Mouse (Mus musculus) adrenal gland, adult (tissue): ENCODE results near the gene Lect2.

Experiments used
- DNase-seq, 2 experiments: peaks; one replicate each; pipeline ENCODE4 v3.0.0; 2022 to 2023; ENCODE audit warnings: low spot score in 1 of 2; ENCODE audit not compliant: inconsistent age in 2 of 2

Gene Lect2

DNA sequence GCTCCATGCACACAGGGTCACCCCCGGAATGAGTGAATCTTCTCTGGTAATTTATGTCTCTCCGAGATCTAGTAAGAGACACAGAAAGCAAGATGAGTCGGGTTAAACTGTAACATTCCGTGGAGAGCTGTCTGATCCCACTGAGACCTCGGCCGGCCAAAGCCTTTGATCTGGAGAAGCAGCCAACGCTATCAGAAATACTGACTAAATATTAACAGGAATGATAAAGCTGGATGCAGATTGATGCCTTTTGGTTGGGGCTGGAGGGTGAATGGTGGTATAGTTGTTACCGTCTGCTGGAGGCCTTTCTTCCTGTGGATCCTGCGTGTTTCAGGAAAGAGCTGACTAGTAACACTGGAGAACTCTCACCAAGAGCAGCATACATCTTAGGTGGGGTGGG lies at the start of gene Lect2:
TSS of gene Lect2 (minus strand) at position 102 of the 400 bp plus-strand sequence.
- DNase-seq = peak in 1 of 2 experiments; percentile 6

DNA sequence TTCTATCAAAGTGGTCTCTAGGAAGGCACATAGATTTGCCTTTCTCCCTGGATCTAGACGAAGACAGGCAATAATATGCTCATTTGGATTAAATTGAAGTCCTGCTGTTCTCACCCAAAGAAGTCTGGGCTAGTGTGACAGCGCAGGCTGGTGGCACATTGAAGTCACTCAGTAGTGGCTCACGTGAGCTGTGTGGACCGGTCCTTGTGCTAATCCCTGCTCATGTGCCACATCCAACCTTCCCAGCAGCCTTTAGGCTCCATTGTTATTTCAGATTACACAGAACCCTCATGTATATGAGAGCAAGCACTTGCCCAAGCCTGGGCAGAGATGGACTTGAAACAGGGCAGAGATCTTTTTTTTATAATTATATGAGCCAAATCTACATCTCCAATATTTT lies 49.0 kb upstream of the Lect2 start:
- DNase-seq = no peak

- no peak for DNase-seq
Observed at GRCm38 (mm10) chr13:56595246-56595645, 46.9 kb upstream of the Lect2 start.

DNA sequence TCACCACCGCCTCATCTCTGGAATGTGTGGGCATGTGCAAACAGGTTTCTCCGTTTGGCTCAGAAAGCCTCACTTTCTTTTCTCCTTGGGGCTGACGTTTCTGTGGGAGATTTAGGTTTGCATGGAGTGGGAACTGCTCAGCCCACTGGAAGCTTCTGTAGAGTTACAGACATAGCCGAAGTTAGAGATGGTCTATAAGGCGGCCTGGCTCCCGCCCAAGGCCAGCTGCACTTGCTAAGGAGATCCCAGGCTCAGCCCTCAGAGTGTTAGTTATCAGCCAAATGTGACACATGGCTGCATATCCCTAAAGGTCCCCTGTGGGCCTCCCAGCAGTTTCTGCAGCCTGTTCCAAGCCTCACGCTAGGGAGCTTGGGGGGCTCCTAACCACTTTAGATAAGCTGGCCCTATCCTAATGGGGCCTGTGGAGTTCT lies 45.7 kb upstream of the Lect2 start:
- no peak for DNase-seq

DNA sequence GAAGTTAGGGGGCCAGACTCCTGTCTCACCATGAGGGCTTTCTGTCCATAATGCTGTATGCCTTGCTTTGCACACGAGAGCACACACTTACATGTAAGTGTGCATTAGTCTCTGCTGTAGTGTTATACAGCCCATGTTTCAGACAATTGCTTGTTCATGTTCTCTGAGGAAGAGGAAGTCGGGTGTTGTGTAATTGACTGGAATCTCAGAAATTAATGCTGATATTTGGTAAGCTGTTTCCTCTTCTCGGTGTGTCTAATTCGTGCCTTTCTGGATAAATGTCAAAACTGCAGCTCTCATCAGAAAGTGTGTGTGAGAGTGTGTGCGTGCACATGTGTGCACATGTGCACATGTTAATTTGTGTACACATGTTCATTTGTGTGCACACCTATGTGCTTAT lies 44.9 kb upstream of the Lect2 start:
- DNase-seq = peak in 1 of 2 experiments; percentile 23

GRCm38 (mm10) chr13:56591939-56592338 lies 43.6 kb upstream of the Lect2 start:
- DNase-seq = peak in 1 of 2 experiments; percentile 59

GRCm38 (mm10) chr13:56591191-56591590 lies 42.9 kb upstream of the Lect2 start:
- DNase-seq = peak; percentile 90 to 94

DNA sequence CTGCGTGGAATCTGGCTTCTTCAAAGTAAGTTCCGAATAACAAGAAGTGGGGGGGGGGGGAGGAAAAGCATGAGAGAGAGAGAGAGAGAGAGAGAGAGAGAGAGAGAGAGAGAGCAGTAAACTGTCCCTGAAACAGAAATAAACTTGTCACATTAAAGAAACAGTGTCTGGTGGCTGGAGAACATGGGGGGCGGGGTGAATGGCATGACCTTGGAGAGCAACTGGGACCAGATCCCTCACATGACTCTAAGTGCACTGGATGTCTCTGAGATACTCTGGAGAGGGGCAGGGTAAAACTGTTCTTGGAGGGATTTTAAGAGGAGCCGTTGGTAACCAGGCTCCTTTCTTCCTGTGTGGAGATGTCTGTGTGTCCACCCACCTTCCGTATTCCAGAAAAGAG lies 41.9 kb upstream of the Lect2 start:
- DNase-seq = peak; percentile 73 to 79

DNA sequence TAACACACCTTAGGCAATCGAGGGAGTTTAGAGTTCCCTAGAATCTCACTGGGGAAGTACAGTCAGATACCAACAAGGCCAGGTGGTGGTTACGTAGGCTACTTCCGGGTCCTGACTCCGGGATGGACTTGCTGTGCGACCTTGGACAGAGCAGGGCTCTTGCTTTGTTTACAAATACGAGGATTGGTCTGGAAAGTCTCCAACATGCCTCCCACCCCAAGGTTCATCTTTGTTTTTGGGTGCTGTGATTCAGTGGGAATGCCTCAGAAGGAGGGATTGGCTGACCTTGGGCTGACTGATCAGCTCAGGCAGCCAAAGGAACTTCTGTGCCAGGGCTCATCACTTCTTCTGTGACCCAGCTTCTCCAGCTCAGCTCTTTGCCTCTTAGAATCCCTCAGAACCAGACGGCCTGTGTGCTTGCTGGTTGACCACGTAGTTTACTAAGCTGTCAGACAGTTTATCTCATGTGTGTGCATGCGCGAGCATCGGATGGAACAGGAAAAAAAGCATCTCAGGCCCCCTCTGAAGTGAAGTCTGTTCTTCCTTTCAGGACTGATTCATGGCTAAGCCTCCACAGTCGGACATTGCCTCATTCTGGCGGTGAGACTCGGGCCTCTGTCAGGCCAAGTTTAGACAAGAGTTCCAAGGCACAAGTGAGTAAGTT lies 40.3 kb upstream of the Lect2 start:
- peak; percentile 87 to 95 for DNase-seq

GRCm38 (mm10) chr13:56586046-56586445 lies 37.7 kb upstream of the Lect2 start:
- DNase-seq = peak in 1 of 2 experiments; percentile 68

- DNase-seq = peak in 1 of 2 experiments; percentile 71
Observed at GRCm38 (mm10) chr13:56582720-56583119, 34.4 kb upstream of the Lect2 start.

- DNase-seq = peak; percentile 48 to 56
Observed at GRCm38 (mm10) chr13:56581961-56582434, 33.7 kb upstream of the Lect2 start.

- DNase-seq = no peak
Observed at GRCm38 (mm10) chr13:56581512-56581911, 33.2 kb upstream of the Lect2 start.

DNA sequence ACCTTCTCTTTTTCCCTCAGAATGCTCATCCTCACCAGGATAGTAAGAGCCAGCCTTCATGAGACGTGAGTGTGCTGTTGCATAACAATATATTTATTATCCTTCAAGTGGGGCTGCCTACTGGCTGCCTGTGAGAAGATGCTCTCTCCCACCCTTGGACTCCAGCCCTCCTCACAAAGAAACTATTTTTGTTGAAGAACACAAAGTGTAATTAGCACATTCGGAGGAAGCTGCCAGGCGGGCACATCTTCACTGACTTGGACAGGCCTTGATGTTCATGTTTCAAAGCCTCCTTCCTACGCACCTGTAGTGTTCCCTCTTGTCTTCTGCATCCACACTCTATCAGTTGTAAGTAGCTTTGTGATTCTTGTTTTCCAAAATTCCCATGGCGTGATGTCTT lies 32.1 kb upstream of the Lect2 start:
- DNase-seq = no peak

DNA sequence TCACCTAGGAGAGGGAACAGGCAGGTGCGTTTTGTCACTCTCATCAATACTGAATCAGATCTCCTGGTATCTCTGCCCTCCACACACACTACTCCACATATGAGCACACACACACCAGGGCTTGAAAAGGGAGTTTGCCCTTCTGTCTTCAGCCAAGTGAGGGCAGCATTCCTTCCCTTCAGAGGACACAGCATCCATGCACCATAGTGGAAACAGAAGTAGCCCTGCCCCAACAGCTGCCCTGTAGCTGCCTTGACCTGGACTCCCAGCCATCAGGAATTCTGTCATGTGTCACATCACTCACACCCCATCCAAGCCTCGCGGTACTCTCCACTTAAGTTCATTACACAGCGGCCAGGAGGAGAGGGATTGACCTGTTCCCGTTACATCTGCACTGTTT lies 29.8 kb upstream of the Lect2 start:
- peak; percentile 58 to 74 for DNase-seq

GRCm38 (mm10) chr13:56575701-56576321 lies 27.5 kb upstream of the Lect2 start:
- peak; percentile 85 to 95 for DNase-seq

DNA sequence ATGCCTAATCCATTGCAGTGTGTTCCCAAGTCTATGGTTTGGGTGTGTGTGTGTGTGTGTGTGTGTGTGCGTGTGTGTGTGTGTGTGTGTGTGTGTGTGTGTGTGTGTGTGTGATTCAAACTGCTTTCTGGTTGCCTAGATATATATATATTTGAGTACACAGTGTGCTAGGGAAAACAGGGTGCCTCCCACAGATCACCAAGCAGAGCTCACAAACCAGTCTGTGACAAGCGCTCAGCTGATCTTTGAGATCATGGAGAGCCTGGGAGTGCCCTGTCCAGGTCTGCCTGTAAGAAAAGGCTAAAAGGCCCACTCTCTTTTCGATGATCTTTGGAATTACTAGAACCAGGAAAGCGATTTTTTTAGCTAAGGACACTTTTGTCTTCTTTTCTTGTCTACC lies 26.8 kb upstream of the Lect2 start:
- DNase-seq = no peak

GRCm38 (mm10) chr13:56571645-56572044 lies 23.3 kb upstream of the Lect2 start:
- no peak for DNase-seq

GRCm38 (mm10) chr13:56566336-56566735 lies 18.0 kb upstream of the Lect2 start:
- DNase-seq = no peak

- DNase-seq = peak; percentile 49 to 74
Observed at GRCm38 (mm10) chr13:56563075-56563474, 14.8 kb upstream of the Lect2 start.

DNA sequence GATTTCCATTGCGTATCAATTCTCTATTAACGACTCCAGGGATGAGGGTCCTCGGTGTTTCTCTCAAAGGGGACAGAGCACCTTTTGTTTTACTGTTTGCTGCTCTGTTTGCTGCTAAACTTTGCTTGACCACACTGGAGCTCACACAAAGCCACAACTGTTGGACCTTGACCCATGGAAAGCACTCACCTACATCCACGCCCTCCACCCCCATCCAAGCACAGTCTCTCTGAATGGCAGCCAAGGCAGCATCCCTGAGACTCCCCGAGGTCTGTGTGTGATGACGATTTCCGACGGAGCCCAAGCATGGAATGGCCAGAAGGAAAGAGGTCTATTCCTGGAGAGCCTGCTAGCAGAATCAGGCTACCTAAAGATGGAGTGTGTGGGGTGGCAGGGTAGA lies 12.8 kb upstream of the Lect2 start:
- no peak for DNase-seq

DNA sequence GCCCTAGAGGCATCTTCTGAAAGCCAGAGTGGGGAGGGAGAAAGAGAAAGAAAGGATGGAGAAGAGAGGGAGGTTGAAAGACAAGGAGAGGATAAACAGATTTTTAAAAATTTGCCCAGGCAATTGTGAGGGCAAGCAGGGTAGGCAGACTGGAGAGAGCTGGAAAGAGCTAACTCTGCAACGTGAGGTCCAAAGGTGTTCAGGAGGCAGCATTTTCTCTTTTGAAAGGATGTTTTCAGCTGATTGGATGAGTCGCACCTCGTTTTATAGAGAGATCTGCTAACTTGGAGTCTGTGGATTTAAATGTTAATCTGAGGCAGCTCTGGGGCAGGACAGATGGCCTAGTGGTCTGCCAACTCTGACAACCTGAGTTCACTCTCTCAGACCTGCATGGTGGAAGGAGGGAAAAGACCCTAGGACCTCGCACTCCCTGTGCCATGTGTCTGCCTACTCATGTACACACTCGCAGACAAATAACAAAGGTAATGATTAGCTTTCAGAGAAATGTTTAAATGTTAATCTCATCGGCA lies 11.6 kb upstream of the Lect2 start:
- DNase-seq = no peak
